Mouse (Mus musculus): ENCODE results near the gene Agtrap.

Gene Agtrap

DNA sequence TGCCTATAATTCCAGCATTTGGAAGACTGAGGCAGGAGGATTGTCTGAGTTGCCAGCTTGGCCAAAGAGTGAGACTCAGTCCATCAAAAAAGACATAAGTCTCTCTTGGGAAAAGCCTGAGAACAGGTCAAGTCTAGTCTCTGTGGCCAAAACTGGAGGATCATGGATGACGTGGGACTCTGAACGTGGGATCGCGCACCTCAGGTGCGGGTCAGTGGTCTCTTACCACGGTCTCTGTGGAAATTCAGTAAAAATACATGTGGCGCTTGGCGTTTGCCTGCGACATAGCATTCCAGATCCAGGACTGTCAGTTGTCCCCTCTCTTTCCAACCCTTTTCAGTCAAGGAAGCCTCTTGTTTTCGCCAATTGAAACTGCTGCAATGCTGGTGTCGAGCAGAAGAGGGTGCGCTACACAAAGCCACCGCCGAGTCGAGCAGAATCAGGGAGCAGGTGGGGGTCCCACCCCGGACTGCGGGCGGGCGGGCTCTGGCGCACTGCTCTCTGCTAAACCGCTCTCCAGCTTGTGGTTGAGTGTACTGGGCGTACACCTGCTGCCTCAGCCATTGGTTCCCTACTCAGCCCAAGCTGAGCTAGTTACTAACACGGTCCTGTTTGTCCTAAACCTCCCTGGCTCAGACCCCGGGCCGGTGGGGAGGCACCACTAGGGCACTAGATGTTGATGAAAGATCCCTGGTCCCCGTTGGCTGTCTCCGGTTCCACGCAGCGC lies 14.1 kb upstream of the Agtrap start:
- DNase-seq, result peak; percentile 52

- DNase-seq, result no peak
These were observed 10.8 kb upstream of the Agtrap start for GRCm38 (mm10) chr4:148098666-148099065.

- DNase-seq, result no peak
These were observed 10.1 kb upstream of the Agtrap start for GRCm38 (mm10) chr4:148097936-148098335.

GRCm38 (mm10) chr4:148095081-148095480 lies 7.2 kb upstream of the Agtrap start:
- DNase-seq, result no peak

DNA sequence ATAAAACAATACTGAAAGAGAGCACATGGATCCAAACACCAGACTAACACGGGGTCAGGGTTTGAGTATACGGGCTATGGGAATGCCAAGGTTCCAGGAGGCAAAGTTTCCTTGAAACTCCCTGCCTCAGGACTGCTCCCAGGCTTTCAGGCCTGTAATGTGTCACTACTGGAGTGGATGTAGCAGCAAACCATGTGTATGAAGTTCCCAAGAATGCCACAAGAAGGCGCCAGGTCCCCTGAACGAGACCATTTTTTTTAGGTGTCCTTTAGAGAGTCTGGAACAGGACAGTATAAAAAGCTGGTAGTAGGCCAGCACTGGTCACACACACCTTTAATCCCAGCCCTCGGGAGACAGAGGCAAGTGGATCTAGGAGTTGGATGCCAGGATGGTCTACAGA lies 6.3 kb upstream of the Agtrap start:
- no peak for DNase-seq

DNA sequence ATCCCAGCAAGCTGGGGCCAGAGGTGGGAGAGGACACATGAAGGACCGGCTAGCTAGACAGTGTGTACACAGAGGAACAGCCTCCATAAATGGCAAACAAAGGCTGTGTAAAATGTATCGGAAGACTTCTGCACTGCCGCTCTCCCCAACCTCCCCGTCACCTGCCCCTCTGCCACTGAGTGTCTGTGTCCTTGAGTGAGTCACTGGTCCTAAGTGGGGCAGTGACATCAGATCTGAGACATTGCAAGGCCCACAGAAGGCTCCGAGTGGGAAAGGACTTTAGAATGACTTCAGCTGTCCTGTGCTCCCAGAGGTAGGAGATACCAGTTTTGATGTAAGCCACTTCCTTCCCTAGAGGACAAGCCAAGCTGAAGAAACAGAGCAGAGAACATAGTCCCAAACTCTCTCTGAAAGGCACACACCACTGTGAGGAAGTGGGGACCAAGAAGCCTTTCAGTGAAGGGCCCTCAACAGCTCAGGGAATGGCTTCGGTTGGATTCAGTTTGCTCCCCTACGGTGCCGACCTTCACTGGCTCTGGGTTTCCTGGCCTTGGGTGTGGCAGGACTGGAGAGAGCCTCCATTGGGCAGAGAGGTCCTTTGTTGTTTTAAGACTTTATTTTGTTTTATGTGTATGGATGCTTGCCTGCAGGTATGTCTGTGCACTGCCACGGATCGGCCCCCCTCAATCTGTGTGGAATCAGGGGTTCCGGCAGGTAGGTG lies 4.9 kb upstream of the Agtrap start:
- DNase-seq, result no peak

DNA sequence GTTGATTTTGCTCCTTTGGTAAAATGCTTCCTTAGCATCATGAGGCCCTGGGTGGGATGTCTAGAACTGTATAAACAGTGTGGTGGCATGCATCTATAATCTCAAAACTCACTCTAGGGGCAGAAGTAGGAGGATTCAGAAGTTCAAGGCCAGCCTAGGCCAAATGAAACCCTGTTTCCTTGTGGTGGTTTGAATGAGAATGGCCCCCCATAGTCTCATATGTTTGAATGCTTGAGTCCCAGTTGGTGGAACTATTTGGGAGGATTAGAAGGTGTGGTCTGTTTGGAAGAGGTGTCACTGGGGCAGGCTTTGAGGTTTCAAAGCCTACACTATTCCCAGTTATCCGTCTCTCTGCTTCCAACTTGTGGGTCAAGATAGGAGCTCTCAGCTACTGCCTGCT lies 3.4 kb upstream of the Agtrap start:
- DNase-seq, result no peak

- no peak for DNase-seq
These were observed 1.3 kb upstream of the Agtrap start for GRCm38 (mm10) chr4:148089166-148089565.

DNA sequence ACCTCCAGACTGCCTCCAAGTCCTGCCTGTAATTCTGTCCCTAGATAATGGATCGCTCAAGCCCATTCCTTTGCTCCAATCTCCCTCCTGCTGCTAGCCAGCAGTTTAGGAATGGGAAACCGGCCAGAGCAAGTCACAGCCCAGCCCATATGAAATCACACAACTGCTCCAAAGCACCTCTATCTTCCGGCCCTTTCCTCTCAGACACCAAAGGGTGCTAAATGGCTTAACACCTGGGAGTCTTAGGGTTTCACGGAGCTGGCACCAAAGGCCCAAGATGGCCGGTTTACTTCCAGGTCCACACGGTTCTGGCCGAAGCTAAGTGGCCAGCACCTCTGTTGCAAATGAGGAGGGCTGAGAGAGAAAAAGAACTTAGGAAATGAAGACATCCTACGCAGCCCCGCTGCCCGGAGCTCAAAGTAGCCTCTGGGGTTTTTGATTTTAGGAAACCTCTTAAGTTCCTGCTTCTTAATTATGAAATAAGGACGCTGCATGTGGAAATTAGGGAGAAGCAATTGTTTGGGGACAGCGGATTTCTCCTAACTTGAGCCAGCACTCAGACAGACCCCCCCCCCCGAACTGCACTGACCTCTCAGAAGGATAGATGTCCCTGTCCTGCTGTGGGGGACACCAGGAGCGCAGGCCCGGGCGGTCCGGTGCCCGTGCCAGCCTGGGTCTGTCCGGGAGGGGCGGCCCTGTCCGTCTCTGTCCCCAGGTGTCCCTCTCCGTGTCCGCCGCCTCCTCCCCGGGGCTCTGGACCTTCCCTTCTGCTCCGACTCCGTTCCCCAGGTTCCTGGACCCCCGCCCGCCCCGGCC lies 532 bp downstream of the Agtrap start:
- no peak for DNase-seq

DNA sequence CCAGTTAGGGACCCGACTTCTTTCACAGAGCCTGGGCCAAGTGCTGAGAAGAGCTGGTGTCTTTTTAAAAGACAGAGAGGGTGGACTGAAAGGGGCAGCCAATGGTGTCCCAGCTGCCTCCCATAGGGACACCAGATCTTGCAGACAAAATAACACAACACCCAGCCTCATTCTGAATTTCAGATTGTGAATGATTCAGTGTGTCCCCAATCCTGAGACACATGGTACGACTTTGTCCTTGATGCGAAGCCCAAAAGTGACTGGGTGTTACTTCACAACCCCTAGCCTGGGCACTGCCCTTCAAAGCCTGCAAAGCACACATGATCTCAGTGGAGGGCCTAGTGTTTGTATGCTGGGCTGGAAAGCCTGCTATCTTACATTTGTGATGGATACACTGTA lies 1.9 kb downstream of the Agtrap start:
- no peak for DNase-seq

- DNase-seq, result no peak
These were observed 2.5 kb downstream of the Agtrap start for GRCm38 (mm10) chr4:148085131-148085906.

GRCm38 (mm10) chr4:148084261-148084714 lies 3.5 kb downstream of the Agtrap start:
- no peak for DNase-seq

GRCm38 (mm10) chr4:148083176-148083899 lies 4.5 kb downstream of the Agtrap start:
- no peak for DNase-seq

DNA sequence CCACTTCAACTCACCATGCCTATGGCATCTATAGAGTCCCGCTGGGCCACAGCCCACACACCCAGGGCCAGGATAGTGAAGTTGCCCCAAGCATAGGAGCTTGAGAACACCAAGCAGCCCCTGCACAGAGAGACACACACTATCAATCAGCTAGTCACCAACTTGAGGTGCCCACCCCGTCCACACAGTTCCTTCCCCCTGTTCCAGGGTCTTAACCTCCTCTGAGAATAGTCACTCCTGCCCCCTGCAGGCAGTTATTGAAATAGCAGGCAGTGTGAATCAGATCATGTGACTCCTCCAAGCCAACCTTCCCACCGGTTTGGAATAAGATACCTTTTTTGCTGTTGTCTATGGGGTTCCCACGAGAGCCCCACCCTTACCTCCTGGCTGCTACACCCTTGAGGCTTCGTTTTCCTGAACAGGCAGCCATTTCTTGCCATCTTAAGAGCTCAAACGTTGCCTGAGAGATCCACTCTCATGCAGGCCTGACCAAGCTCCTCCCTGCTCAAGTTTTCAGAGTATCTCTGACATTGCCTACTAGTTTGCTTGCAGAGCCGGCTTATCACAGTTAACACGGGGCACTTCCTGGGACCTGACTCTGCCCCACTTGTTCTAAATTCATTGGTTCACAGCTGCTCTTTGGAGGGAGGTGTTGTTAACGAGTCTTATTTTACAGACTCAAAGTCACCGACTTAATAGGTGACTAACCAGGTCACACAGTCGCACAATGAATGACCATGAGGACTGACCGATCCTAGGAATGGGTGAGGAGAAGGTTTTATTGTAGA lies 5.4 kb downstream of the Agtrap start:
- DNase-seq, result no peak

- DNase-seq, result no peak
These were observed 6.6 kb downstream of the Agtrap start for GRCm38 (mm10) chr4:148081201-148081600.

- no peak for DNase-seq
These were observed 7.2 kb downstream of the Agtrap start for GRCm38 (mm10) chr4:148080597-148080973.

DNA sequence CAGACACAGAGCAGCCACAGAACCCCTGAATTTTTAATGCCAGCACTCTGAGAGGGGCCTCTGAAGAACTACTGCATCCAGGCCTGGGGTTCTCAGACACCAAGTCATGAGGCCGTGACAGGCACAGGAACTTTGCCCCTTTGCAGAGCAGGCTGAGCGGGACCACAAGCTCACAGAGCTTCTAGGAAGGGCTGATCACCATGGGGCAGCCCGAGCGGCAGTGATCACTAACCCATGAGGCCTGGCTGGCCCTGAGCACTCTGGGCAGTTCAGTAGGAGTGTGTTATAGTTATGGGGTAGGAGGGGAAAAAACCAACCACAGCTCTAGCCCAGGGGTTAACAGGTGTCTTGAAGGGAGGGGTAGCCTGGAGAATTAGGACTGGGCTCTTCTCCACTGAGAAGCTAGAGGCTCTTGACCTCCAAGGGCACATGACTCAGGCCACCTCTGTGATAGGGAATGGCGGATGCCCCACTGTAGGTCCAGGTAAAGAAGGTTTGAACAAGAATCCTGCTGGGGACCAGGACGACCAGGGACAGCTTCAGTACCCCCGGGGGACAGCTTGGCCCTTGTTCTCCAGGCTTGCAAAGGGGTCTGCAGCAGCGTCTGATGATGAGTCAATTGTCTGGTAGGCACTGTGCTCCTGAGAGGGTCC lies 7.8 kb downstream of the Agtrap start:
- no peak for DNase-seq

DNA sequence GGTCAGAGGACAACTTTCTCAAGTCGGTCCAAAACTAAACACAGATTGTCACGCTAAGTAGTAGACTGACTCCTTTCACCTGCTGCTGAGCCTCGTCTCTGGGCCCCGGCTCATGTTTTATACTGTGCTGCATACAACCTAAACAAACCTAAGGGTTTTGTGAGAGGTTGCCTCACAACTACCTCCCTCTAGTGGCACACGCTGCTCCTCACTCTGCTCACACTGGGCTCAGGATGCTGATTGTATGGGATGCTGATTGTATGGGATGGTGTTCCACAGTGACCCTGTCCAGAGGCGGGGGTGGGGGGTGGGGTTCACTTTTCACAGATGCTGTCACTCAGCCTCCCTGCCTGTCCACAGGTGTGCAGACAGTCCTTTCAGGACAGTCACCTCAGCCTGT lies 8.6 kb downstream of the Agtrap start:
- no peak for DNase-seq

DNA sequence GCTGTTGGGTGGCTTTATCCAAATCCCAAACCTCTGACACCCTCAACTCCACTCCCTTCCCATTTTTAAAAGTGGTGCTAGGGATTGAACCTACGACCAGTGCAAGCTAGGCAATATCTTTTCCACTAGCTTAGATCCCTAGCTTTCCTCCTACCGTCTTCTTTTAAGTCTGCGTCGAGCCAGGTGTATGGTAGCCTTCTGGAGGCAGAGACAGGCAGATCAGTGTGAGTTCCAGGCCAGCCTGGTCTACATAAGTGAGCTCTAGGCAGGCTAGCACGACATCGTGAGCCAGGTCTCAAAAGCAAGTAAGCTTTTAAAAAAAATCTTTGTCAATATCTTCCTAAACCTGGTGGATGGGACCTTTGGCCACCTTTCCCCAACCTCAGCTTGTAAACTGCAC lies 11.9 kb downstream of the Agtrap start:
- no peak for DNase-seq

- peak; percentile 63 for DNase-seq
These were observed 12.6 kb downstream of the Agtrap start for GRCm38 (mm10) chr4:148075259-148075658.

Measured in layer of hippocampus, adult 9-11 months (tissue).